Mouse (Mus musculus) hindbrain, embryonic 16.5 days (tissue): Measurements from ENCODE around the gene Trim29. TPM values are rescaled to one million over a fixed set of nuclear protein-coding genes. Genes with fewer than 3 reads are reported as not detected.

Source experiments
- ATAC-seq: fragments of 200-750 bp; cut with Nextera tagmentation; 2 replicates; pipeline ENCODE4 v1.8.0; 2017; ENCODE audit warnings: moderate TSS enrichment, moderate library complexity
- H3K27ac ChIP-seq: fragments of 300-500 bp; sonication (generic); 2 replicates; pipeline ENCODE4 v1.5.1; 2014; ENCODE audit warnings: low read depth, mild to moderate bottlenecking, control low read depth, low read length, moderate library complexity
- H3K27me3 ChIP-seq: fragments of 300-500 bp; sonication (generic); replicated peaks from 2 replicates; pipeline ENCODE4 v1.6.1; 2014; ENCODE audit warnings: low read length; ENCODE audit not compliant: control insufficient read depth, insufficient read depth
- H3K36me3 ChIP-seq: fragments of 300-500 bp; sonication (generic); 2 replicates; pipeline ENCODE4 v1.6.1; 2014; ENCODE audit warnings: mild to moderate bottlenecking, low read length, moderate library complexity, mixed read lengths; ENCODE audit not compliant: control insufficient read depth, insufficient read depth
- H3K4me1 ChIP-seq: fragments of 300-500 bp; sonication (generic); 2 replicates; pipeline ENCODE4 v1.6.1; 2014; ENCODE audit warnings: low read depth, low read length; ENCODE audit not compliant: control insufficient read depth, insufficient read depth
- H3K4me2 ChIP-seq: fragments of 300-500 bp; sonication (generic); 2 replicates; pipeline ENCODE4 v1.6.1; 2014; ENCODE audit warnings: mild to moderate bottlenecking, low read length, control low read depth, moderate library complexity
- H3K4me3 ChIP-seq: fragments of 300-500 bp; sonication (generic); 2 replicates; pipeline ENCODE4 v1.5.1; 2014; ENCODE audit warnings: mild to moderate bottlenecking, low read length, control low read depth, moderate library complexity
- H3K9ac ChIP-seq: fragments of 300-500 bp; sonication (generic); 2 replicates; pipeline ENCODE4 v1.6.1; 2014; ENCODE audit warnings: low read depth, mild to moderate bottlenecking, control low read depth, low read length, moderate library complexity
- H3K9me3 ChIP-seq: fragments of 300-500 bp; sonication (generic); 2 replicates; pipeline ENCODE4 v1.6.1; 2014; ENCODE audit warnings: mild to moderate bottlenecking, low read length, moderate library complexity; ENCODE audit not compliant: control insufficient read depth
- WGBS: fragments of 180-500 bp; shearing (Covaris S2); extraction: QIAGEN DNeasy Blood & Tissue Kit; methylation state at CpG from one replicate; pipeline ENCODE4 v1.1.7; 2014; 5-methylcytosine and 5-hydroxymethylcytosine counted together
- polyA plus RNA-seq: library from polyadenylated mRNA; unstranded; fragments of >200 nt; fragmentation: Nextera tagmentation; extraction: Ambion mirVana; gene quantifications from 2 replicates; pipeline ENCODE4 v1.2.1, GENCODE M21; 2015

The Trim29 gene
- polyA plus RNA-seq: not detected in 2 replicates

DNA sequence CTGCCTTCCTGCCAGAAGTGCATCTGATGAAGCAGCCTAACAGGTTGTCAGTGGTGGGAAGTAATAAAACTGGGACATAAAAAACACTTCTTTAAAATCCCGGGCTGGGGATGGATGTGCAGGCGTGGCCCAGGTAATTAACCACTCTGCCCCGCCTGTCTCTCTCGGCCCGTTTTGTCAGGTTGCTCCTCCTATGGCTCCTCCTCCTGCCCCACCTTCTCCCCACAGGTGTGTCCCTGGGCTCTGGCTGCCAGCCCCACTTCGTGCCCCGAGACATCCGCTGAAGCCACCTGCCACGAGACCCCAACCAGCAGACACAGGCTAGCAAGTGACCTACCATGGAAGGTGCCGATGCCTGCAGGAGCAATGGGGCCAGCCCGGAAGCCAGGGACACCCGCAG lies at the start of gene Trim29:
Gene Trim29 (plus strand): TSS at position 311 of the 400 bp plus-strand sequence.
- Histone ChIP-seq H3K4me1 (no peaks in the 10 kb centered on the region), H3K9me3 (no peaks in the 10 kb centered on the region), H3K4me3 (no peak within 1 kb of the TSS), H3K36me3 (no peaks in the 10 kb centered on the region), H3K27me3 (no peaks in the 10 kb centered on the region; the same call in 1 of the 2 replicates), H3K27ac (no peak within 1 kb of the TSS), H3K9ac (no peak within 1 kb of the TSS), H3K4me2 (no peak within 1 kb of the TSS)
- no peak for ATAC-seq
- 69% methylated on average over 12 of the region's 12 CpGs for WGBS

- 69% methylated on average over 4 of the region's 4 CpGs for WGBS
- Histone ChIP-seq H3K9me3 (no peaks in the 10 kb centered on the region), H3K4me1 (no peaks in the 10 kb centered on the region), H3K27me3 (0 out of 2 replicates have a peak, but pooled peaks cover 2% of the 10 kb centered on the region), H3K4me3 (no peak overlapping the region), H3K27ac (no peak overlapping the region), H3K4me2 (no peak overlapping the region), H3K9ac (no peak overlapping the region), H3K36me3 (no peaks in the 10 kb centered on the region)
- no peak for ATAC-seq
These were observed 49.3 kb upstream of the Trim29 start for GRCm38 (mm10) chr9:43261124-43261907.

DNA sequence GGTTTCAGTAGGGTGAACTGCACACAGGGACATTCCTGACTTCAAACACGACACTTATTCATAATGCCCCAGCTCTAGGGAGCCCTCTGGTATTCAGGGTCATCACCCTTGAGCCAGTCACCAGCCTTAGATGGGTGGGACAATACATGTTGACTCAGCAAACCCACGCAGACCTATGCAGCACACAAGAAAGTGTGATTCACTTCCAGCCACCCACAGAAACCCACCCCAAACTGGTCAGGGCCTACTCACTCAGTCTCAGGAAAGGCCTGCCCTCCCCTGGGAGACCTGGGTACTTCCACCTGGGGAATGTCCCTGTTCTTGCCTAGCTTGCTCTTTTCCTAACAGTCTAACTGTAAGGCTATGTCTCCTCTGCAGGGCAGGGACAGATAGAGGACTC lies 48.7 kb upstream of the Trim29 start:
- Histone ChIP-seq H3K36me3 (no peaks in the 10 kb centered on the region), H3K4me3 (no peak overlapping the region), H3K4me2 (no peak overlapping the region), H3K4me1 (no peaks in the 10 kb centered on the region), H3K9me3 (no peaks in the 10 kb centered on the region), H3K27ac (no peak overlapping the region), H3K27me3 (0 out of 2 replicates have a peak, but pooled peaks cover 2% of the 10 kb centered on the region), H3K9ac (no peak overlapping the region)
- WGBS: 48% methylated on average over 2 of the region's 2 CpGs
- ATAC-seq: no peak

GRCm38 (mm10) chr9:43262390-43262789 lies 48.3 kb upstream of the Trim29 start:
- H3K36me3 ChIP-seq: no peaks in the 10 kb centered on the region
- H3K4me3 ChIP-seq: no peak overlapping the region
- no peak overlapping the region for H3K4me2 ChIP-seq
- no peak for ATAC-seq
- H3K4me1 ChIP-seq: no peaks in the 10 kb centered on the region
- no peak overlapping the region for H3K9ac ChIP-seq
- no peaks in the 10 kb centered on the region for H3K9me3 ChIP-seq
- WGBS: 71% methylated on average over 4 of the region's 4 CpGs
- H3K27me3 ChIP-seq: 0 out of 2 replicates have a peak, but pooled peaks cover 2% of the 10 kb centered on the region
- H3K27ac ChIP-seq: no peak overlapping the region

- Histone ChIP-seq H3K9ac (no peak overlapping the region), H3K36me3 (no peaks in the 10 kb centered on the region), H3K4me2 (no peak overlapping the region), H3K27ac (no peak overlapping the region), H3K4me1 (no peaks in the 10 kb centered on the region), H3K9me3 (no peaks in the 10 kb centered on the region), H3K27me3 (0 out of 2 replicates have a peak, but pooled peaks cover 2% of the 10 kb centered on the region), H3K4me3 (no peak overlapping the region)
- 63% methylated on average over 9 of the region's 9 CpGs for WGBS
- ATAC-seq: no peak
These were observed 47.7 kb upstream of the Trim29 start for GRCm38 (mm10) chr9:43262811-43263550.

- Histone ChIP-seq H3K27ac (no peak overlapping the region), H3K9ac (no peak overlapping the region), H3K4me2 (no peak overlapping the region), H3K36me3 (no peaks in the 10 kb centered on the region), H3K4me3 (no peak overlapping the region), H3K27me3 (0 out of 2 replicates have a peak, but pooled peaks cover 2% of the 10 kb centered on the region), H3K9me3 (no peaks in the 10 kb centered on the region; the same call in none of the 2 replicates), H3K4me1 (no peaks in the 10 kb centered on the region)
- no peak for ATAC-seq
- WGBS: 16% methylated on average over 11 of the region's 11 CpGs
These were observed 46.6 kb upstream of the Trim29 start for GRCm38 (mm10) chr9:43263946-43264451.

DNA sequence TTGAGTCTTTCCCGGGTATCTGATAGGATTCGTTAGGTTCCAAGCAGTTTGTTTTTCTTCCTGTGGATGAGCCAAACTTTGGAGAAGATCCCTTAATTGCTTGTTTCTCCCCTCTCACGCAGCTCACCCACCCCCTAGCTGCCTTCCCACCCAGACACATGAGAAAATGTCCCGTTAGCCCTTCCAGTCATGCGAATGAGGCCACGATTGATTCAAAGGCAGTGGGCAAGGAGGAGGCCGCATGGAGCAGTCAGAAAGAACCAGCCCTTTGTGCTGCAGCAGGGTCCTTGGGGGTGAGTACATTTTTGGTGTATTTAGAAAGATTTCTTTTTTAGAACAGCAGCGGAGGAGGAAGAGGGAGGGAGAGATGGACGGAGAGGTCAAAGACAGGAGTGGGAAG lies 45.5 kb upstream of the Trim29 start:
- ATAC-seq: no peak
- Histone ChIP-seq H3K4me2 (no peak overlapping the region), H3K9ac (no peak overlapping the region), H3K9me3 (no peaks in the 10 kb centered on the region; the same call in none of the 2 replicates), H3K4me3 (no peak overlapping the region), H3K36me3 (no peaks in the 10 kb centered on the region), H3K27me3 (peaks cover 8% of the 10 kb centered on the region; the same call in 1 of the 2 replicates), H3K4me1 (no peaks in the 10 kb centered on the region), H3K27ac (no peak overlapping the region)
- WGBS: 48% methylated on average over 9 of the region's 9 CpGs

GRCm38 (mm10) chr9:43267357-43267756 lies 43.3 kb upstream of the Trim29 start:
- Histone ChIP-seq H3K9ac (no peak overlapping the region), H3K9me3 (no peaks in the 10 kb centered on the region; the same call in none of the 2 replicates), H3K4me2 (no peak overlapping the region), H3K36me3 (no peaks in the 10 kb centered on the region), H3K27me3 (peaks cover 28% of the 10 kb centered on the region), H3K4me3 (no peak overlapping the region), H3K27ac (no peak overlapping the region), H3K4me1 (peaks cover 5% of the 10 kb centered on the region)
- ATAC-seq: no peak
- WGBS: 82% methylated on average over 8 of the region's 8 CpGs

GRCm38 (mm10) chr9:43269166-43269565 lies 41.5 kb upstream of the Trim29 start:
- no peak overlapping the region for H3K27ac ChIP-seq
- peaks cover 34% of the 10 kb centered on the region for H3K27me3 ChIP-seq
- no peak overlapping the region for H3K9ac ChIP-seq
- no peaks in the 10 kb centered on the region for H3K36me3 ChIP-seq
- H3K9me3 ChIP-seq: no peaks in the 10 kb centered on the region; the same call in none of the 2 replicates
- H3K4me3 ChIP-seq: no peak overlapping the region
- H3K4me2 ChIP-seq: no peak overlapping the region
- peaks cover 5% of the 10 kb centered on the region for H3K4me1 ChIP-seq
- no peak for ATAC-seq
- 9% methylated on average over 8 of the region's 8 CpGs for WGBS
